Mouse (Mus musculus): ENCODE results near the gene Cox15.

DNA sequence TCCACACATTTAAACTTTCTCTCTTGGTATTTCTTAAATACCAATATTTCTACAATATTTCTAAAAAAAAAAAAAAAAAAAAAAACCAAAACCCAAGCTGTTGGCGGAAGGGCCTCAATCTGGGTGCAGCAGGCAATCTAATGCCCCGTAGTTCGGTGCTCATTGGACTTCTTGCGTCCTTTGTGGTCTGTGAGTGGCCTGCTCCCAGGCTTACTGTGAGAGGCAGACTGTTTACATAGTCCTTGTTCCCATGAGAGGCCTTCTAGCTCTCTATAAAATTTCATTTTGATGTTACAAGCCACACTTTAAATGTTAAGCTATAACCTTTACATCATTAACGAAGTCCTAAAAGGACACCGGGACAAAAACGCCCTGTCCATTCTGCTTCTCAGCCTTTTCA lies 44.6 kb downstream of the Cox15 start:
- TF ChIP-seq CTCF (IDR thresholded peaks at IDR 0.05) (no peak), EP300 (IDR thresholded peaks at IDR 0.05; ENCODE audit: insufficient read depth, low read depth, low read length) (no peak), POLR2A (IDR thresholded peaks at IDR 0.05; ENCODE audit: insufficient read depth, low read depth, low read length) (no peak)
